Mouse (Mus musculus) intestine, postnatal 0 days (tissue): Measurements from ENCODE around the gene Tet2. TPM values are rescaled to one million over a fixed set of nuclear protein-coding genes. Genes with fewer than 3 reads are reported as not detected.

Experiments used
- ATAC-seq: fragments of 200-750 bp; cut with Nextera tagmentation; 2 replicates; pipeline ENCODE4 v1.8.0; 2017; ENCODE audit warnings: mild to moderate bottlenecking, moderate TSS enrichment, moderate library complexity
- H3K27ac ChIP-seq: fragments of 300-500 bp; sonication (generic); 2 replicates; pipeline ENCODE4 v1.5.1; 2014; ENCODE audit warnings: mild to moderate bottlenecking, low read depth, low read length, moderate library complexity
- H3K27me3 ChIP-seq: fragments of 300-500 bp; sonication (generic); replicated peaks from 2 replicates; pipeline ENCODE4 v1.6.1; 2014; ENCODE audit warnings: low read length, mixed read lengths; ENCODE audit not compliant: control insufficient read depth, insufficient read depth
- H3K36me3 ChIP-seq: fragments of 300-500 bp; sonication (generic); 2 replicates; pipeline ENCODE4 v1.6.1; 2014; ENCODE audit warnings: mild to moderate bottlenecking, moderate library complexity; ENCODE audit not compliant: control insufficient read depth, insufficient read depth
- H3K4me1 ChIP-seq: fragments of 300-500 bp; sonication (generic); replicated peaks from 2 replicates; pipeline ENCODE4 v1.6.1; 2014; ENCODE audit warnings: antibody characterized with exemption, low read length, mixed read lengths; ENCODE audit not compliant: control insufficient read depth, insufficient read depth
- H3K4me2 ChIP-seq: fragments of 300-500 bp; sonication (generic); replicated peaks from 2 replicates; pipeline ENCODE4 v1.6.1; 2014; ENCODE audit warnings: low read depth, mild to moderate bottlenecking, moderate library complexity
- H3K4me3 ChIP-seq: fragments of 300-500 bp; sonication (generic); 2 replicates; pipeline ENCODE4 v1.5.1; 2014; ENCODE audit warnings: low read depth, low read length
- H3K9ac ChIP-seq: fragments of 300-500 bp; sonication (generic); 2 replicates; pipeline ENCODE4 v1.6.1; 2014; ENCODE audit warnings: mild to moderate bottlenecking, low read depth, low read length
- H3K9me3 ChIP-seq: fragments of 300-500 bp; sonication (generic); 2 replicates; pipeline ENCODE4 v1.6.1; 2016; ENCODE audit warnings: mixed run types; ENCODE audit not compliant: control insufficient read depth
- CTCF ChIP-seq: sonication (generic); IDR thresholded peaks from 2 replicates; pipeline ENCODE4 v1.5.1; 2016; ENCODE audit warnings: low read depth, mild to moderate bottlenecking, control low read depth, antibody characterized with exemption, moderate library complexity
- WGBS: fragments of 180-500 bp; shearing (Covaris S2); extraction: QIAGEN DNeasy Blood & Tissue Kit; methylation state at CpG from one replicate; pipeline ENCODE4 v1.1.7; 2014; 5-methylcytosine and 5-hydroxymethylcytosine counted together
- polyA plus RNA-seq: library from polyadenylated mRNA; unstranded; fragments of >200 nt; fragmentation: Nextera tagmentation; extraction: Ambion mirVana; gene quantifications from 2 replicates; pipeline ENCODE4 v1.2.1, GENCODE M21; 2015

Gene Tet2
- polyA plus RNA-seq, 1 experiment from 2014 or later = 10.0 TPM

- no peaks in the 10 kb centered on the region for H3K4me1 ChIP-seq
- peaks cover 3% of the 10 kb centered on the region; the same call in 1 of the 2 replicates for H3K36me3 ChIP-seq
- no peaks in the 10 kb centered on the region for H3K27me3 ChIP-seq
- no peak for TF ChIP-seq CTCF
- H3K4me3 ChIP-seq = no peak overlapping the region
- no peak overlapping the region for H3K4me2 ChIP-seq
- H3K9ac ChIP-seq = no peak overlapping the region
- H3K9me3 ChIP-seq = no peaks in the 10 kb centered on the region
- no peak for ATAC-seq
- H3K27ac ChIP-seq = no peak overlapping the region; the same call in 1 of the 2 replicates
- 89% methylated on average over 6 of the region's 6 CpGs for WGBS
Observed at GRCm38 (mm10) chr3:133518116-133518515, 26.8 kb downstream of the Tet2 start.

- H3K9ac ChIP-seq = no peak overlapping the region
- 73% methylated on average over 6 of the region's 6 CpGs for WGBS
- H3K36me3 ChIP-seq = peaks cover 3% of the 10 kb centered on the region; the same call in 1 of the 2 replicates
- no peak for ATAC-seq
- no peaks in the 10 kb centered on the region for H3K27me3 ChIP-seq
- H3K9me3 ChIP-seq = no peaks in the 10 kb centered on the region
- no peak overlapping the region for H3K4me3 ChIP-seq
- H3K4me1 ChIP-seq = no peaks in the 10 kb centered on the region
- H3K4me2 ChIP-seq = no peak overlapping the region
- H3K27ac ChIP-seq = no peak overlapping the region
- no peak for TF ChIP-seq CTCF
Observed at GRCm38 (mm10) chr3:133517406-133517805, 27.5 kb downstream of the Tet2 start.

- Histone ChIP-seq H3K9ac (no peak overlapping the region), H3K4me3 (no peak overlapping the region), H3K4me1 (no peaks in the 10 kb centered on the region), H3K27me3 (no peaks in the 10 kb centered on the region), H3K27ac (no peak overlapping the region), H3K36me3 (peaks cover 12% of the 10 kb centered on the region; the same call in 1 of the 2 replicates), H3K9me3 (no peaks in the 10 kb centered on the region), H3K4me2 (no peak overlapping the region)
- ATAC-seq = no peak
- peak; percentile 28 for TF ChIP-seq CTCF
- WGBS = 59% methylated on average over 6 of the region's 6 CpGs
Observed at GRCm38 (mm10) chr3:133516137-133516536, 28.8 kb downstream of the Tet2 start.

GRCm38 (mm10) chr3:133515204-133515969, 29.6 kb downstream of the Tet2 start:
- H3K4me1 ChIP-seq = no peaks in the 10 kb centered on the region
- H3K27ac ChIP-seq = peak overlapping the region; percentile 15; the same call in 1 of the 2 replicates
- no peak overlapping the region for H3K4me3 ChIP-seq
- no peak overlapping the region for H3K4me2 ChIP-seq
- peaks cover 12% of the 10 kb centered on the region; the same call in 1 of the 2 replicates for H3K36me3 ChIP-seq
- no peaks in the 10 kb centered on the region for H3K27me3 ChIP-seq
- 73% methylated on average over 8 of the region's 8 CpGs for WGBS
- no peak for TF ChIP-seq CTCF
- no peak overlapping the region for H3K9ac ChIP-seq
- H3K9me3 ChIP-seq = no peaks in the 10 kb centered on the region
- ATAC-seq = no peak

GRCm38 (mm10) chr3:133514290-133514689, 30.6 kb downstream of the Tet2 start:
- H3K9ac ChIP-seq = no peak overlapping the region
- no peaks in the 10 kb centered on the region for H3K4me1 ChIP-seq
- no peak overlapping the region for H3K4me2 ChIP-seq
- peak; percentile 89 for ATAC-seq
- peaks cover 12% of the 10 kb centered on the region; the same call in 1 of the 2 replicates for H3K36me3 ChIP-seq
- TF ChIP-seq CTCF = no peak
- no peak overlapping the region for H3K27ac ChIP-seq
- H3K27me3 ChIP-seq = no peaks in the 10 kb centered on the region
- WGBS = 70% methylated on average over 12 of the region's 12 CpGs
- no peak overlapping the region for H3K4me3 ChIP-seq
- H3K9me3 ChIP-seq = no peaks in the 10 kb centered on the region

GRCm38 (mm10) chr3:133513475-133513874, 31.5 kb downstream of the Tet2 start:
- Histone ChIP-seq H3K27ac (no peak overlapping the region), H3K4me2 (no peak overlapping the region), H3K4me3 (no peak overlapping the region), H3K36me3 (peaks cover 12% of the 10 kb centered on the region; the same call in 1 of the 2 replicates), H3K9me3 (no peaks in the 10 kb centered on the region), H3K4me1 (no peaks in the 10 kb centered on the region), H3K27me3 (no peaks in the 10 kb centered on the region), H3K9ac (no peak overlapping the region)
- TF ChIP-seq CTCF = no peak
- ATAC-seq = no peak
- 72% methylated on average over 7 of the region's 7 CpGs for WGBS
